Mouse (Mus musculus) retina, postnatal 1 day (tissue): Measurements from ENCODE around the gene Rreb1.

Source experiments
- DNase-seq: peaks from one replicate; pipeline ENCODE4 v3.0.0-alpha.2; 2012

The Rreb1 gene

GRCm38 (mm10) chr13:37778147-37778593 is at the start of gene Rreb1:
TSS of gene Rreb1 (plus strand) at chr13:37778400.
- DNase-seq, result peak; percentile 81

- DNase-seq, result no peak
These were observed 49.6 kb upstream of the Rreb1 start for GRCm38 (mm10) chr13:37728551-37728950.

- no peak for DNase-seq
These were observed 46.1 kb upstream of the Rreb1 start for GRCm38 (mm10) chr13:37731914-37732693.

- DNase-seq, result no peak
These were observed 43.7 kb upstream of the Rreb1 start for GRCm38 (mm10) chr13:37734501-37734900.

GRCm38 (mm10) chr13:37740111-37740510 is 38.1 kb upstream of the Rreb1 start:
- DNase-seq, result no peak

GRCm38 (mm10) chr13:37740752-37741151 is 37.4 kb upstream of the Rreb1 start:
- DNase-seq, result no peak

- no peak for DNase-seq
These were observed 36.0 kb upstream of the Rreb1 start for GRCm38 (mm10) chr13:37742248-37742647.

- DNase-seq, result no peak
These were observed 30.7 kb upstream of the Rreb1 start for GRCm38 (mm10) chr13:37747504-37747903.

GRCm38 (mm10) chr13:37749485-37749884 is 28.7 kb upstream of the Rreb1 start:
- DNase-seq, result no peak

- DNase-seq, result no peak
These were observed 26.8 kb upstream of the Rreb1 start for GRCm38 (mm10) chr13:37751154-37751950.

GRCm38 (mm10) chr13:37759341-37760012 is 18.7 kb upstream of the Rreb1 start:
- no peak for DNase-seq

- no peak for DNase-seq
These were observed 18.2 kb upstream of the Rreb1 start for GRCm38 (mm10) chr13:37760013-37760342.

- DNase-seq, result no peak
These were observed 17.8 kb upstream of the Rreb1 start for GRCm38 (mm10) chr13:37760373-37760772.

- DNase-seq, result peak; percentile 80
These were observed 17.0 kb upstream of the Rreb1 start for GRCm38 (mm10) chr13:37760957-37761941.

- DNase-seq, result peak; percentile 84
These were observed 14.3 kb upstream of the Rreb1 start for GRCm38 (mm10) chr13:37763800-37764407.

GRCm38 (mm10) chr13:37769777-37770176 is 8.4 kb upstream of the Rreb1 start:
- peak; percentile 46 for DNase-seq

GRCm38 (mm10) chr13:37773476-37773875 is 4.7 kb upstream of the Rreb1 start:
- no peak for DNase-seq

GRCm38 (mm10) chr13:37776675-37777074 is 1.5 kb upstream of the Rreb1 start:
- DNase-seq, result no peak

GRCm38 (mm10) chr13:37777351-37778146 is 651 bp upstream of the Rreb1 start:
- peak; percentile 29 for DNase-seq

GRCm38 (mm10) chr13:37778594-37779231 is 513 bp downstream of the Rreb1 start:
- peak; percentile 91 for DNase-seq
